Mouse (Mus musculus) lung, postnatal 0 days (tissue): ENCODE measurements around the gene Naip5.
"Not testable (repeated sequence)": the region's sequence is repeated elsewhere in the genome, so short reads cannot be mapped to it uniquely, and the experiment has no call there.

Source experiments
- CTCF ChIP-seq: IDR thresholded peaks from 2 replicates; pipeline ENCODE4 v1.5.1; 2016; ENCODE audit warnings: antibody characterized with exemption, mild to moderate bottlenecking
- EP300 ChIP-seq: IDR thresholded peaks from 2 replicates; pipeline ENCODE4 v1.6.1; 2016; ENCODE audit warnings: antibody characterized with exemption, mild to moderate bottlenecking, control low read depth

DNA sequence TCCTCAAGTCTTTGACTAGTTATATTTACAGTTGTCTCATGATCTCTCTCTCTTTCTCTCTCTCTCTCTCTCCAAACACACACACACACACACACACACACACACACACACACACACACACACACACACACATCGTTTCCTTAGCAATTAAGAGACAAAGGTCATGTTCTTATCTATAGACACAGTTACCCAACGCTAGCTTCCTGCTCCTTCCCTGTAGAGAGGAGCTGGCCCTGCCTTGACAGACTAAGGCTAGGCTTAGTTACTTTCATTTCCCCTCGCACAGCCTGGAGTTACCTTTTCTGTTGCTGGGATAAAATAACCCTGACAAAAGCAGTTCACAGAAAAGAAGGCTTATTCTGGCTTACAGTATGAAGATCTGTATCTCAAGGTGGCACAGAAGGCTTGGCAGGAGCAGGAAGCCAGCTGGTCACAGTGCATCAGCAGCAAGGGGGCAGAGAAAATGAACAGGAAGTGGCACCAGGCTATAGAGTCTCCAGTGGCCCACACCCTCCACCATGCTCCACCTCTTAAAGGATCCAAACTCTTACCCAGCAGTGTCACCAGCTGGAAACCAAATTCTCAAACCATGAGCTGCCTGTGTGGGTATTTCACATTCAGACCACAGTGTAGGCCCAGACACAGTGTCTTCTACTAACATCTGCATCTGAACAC is 44.3 kb downstream of the Naip5 start, which contains the start of gene Naip2:
- TF ChIP-seq CTCF, EP300: not testable (repeated sequence)
